Mouse (Mus musculus) left cerebral cortex, postnatal 4 days (tissue): ENCODE results near the gene Rnf44. TPM values are rescaled to one million over a fixed set of nuclear protein-coding genes. Genes with fewer than 3 reads are reported as not detected.

Experiments
- DNase-seq: peaks from one replicate; pipeline ENCODE4 v3.0.0-alpha.2; 2022
- intact Hi-C: fragments of 180-260 bp; cut with DNase I; formaldehyde crosslinking; loops from one replicate; pipeline ENCODE4 v1.15.1; 2025
- total RNA-seq, 2 experiments: library from RNA; stranded (reverse); gene quantifications; 2 replicates each; pipeline ENCODE4 v1.2.3; 2021

Rnf44 gene
- total RNA-seq, 2 experiments from 2014 or later: 111 to 114 TPM

DNA sequence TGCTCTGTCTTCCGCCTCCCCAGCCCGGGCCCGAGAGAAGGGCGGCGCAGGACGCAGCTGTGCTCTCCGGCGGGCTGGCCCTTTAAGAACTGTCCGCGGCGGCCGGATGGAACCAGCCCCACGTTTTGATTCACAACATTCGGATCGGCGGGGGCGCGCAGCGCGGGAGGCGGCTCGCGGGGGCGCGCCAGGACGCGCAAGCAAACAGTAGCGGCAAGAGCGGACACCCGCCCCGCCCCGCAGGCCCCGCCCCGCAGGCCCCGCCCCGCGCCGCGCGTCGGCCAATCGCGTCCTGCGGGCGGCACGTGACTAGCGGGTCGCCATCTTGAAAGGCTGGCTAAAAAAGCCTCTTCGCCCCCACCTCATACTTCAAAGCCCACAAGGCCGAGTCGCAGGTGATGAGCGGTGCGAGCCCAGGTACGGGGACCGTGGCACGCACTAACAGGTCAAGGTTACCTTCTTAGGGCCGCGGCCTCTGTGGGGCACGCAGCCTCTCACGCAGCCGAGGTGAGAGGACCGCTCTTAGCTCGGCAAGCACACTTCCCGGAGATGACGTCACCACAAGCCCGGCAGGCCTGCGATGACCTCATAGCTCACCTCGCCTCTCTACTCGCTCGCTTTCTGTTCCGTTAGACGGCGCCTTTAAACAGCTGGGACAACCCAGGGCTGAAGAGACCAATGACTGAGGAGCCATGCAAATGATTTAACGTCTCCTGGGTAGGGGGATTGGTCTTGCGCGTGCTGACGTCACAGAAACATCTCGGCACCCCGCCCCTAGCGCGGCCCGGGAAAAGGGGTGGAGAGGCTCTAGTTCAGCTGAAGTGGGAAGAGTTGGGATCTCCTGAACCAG, 5.9 kb downstream of the Rnf44 start:
- peak; percentile 99 for DNase-seq
- intact Hi-C loops: no loop called here

DNA sequence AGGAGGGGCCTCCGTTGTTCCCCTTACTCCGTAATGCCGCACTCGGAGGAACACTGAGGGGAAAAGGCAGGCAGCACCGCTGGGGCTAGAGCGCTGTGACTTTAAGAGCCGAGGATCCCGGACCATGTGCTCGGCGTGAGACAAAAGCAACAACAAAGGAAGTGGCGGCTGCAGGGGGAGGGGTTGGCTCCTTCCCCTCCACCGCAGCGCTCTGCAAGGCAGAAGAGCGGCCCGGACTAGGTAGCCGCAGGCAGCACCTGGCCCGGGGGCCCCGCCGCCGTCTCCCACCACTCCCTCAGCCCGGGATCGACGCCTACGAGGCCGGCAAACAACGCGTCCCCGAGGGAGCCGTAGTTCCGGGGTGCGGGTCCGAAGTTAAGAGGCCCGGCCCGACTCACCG, 6.6 kb downstream of the Rnf44 start:
- intact Hi-C loops: no loop called here
- DNase-seq: peak; percentile 80

DNA sequence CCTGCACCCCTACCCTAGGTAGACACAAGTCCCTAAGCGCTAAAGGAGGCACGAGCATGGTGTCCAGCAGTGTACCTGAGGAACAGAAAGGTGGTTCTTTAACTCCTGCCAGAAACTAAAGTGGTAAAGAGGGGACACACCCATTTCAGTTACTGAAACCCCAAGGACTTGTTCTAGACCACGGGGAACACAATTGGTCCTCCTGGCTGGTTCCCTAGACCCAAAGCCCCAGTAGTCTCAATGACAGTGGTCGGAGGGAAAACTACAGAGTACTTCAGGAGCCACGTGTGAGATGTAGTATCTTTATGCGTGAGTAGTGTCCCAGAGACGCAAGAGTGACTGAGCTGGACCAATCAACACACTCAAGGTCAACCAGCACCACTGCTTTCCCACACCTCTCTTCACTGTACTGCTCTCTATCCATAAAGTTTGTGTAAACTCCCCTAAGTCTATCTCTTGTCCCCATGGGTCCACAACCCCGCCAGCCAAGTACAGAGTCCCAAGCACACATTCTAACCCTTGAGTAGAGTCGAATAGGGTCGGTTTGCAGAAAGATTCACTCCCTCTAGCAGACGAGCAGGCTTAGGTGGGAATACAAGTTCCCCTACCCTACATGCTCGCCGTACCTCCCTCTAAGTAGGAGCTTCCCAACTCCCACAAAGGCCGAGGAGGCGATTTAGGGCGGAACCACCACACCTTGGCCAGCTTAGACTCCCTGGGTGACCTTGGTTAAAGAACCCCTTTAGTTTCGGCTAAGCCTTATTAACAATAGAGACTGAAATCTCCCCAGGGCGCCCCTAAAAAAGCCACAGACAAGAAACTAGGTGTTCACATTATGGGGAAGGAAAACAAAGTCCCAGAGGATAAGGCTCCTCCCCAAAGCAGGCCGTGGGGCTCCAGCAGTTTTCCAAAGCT, 7.3 kb downstream of the Rnf44 start:
- DNase-seq: no peak
- intact Hi-C loops: no loop called here

- DNase-seq: peak; percentile 44
- intact Hi-C loops: no loop called here
These were observed 8.5 kb downstream of the Rnf44 start for GRCm38 (mm10) chr13:54685174-54685573.

DNA sequence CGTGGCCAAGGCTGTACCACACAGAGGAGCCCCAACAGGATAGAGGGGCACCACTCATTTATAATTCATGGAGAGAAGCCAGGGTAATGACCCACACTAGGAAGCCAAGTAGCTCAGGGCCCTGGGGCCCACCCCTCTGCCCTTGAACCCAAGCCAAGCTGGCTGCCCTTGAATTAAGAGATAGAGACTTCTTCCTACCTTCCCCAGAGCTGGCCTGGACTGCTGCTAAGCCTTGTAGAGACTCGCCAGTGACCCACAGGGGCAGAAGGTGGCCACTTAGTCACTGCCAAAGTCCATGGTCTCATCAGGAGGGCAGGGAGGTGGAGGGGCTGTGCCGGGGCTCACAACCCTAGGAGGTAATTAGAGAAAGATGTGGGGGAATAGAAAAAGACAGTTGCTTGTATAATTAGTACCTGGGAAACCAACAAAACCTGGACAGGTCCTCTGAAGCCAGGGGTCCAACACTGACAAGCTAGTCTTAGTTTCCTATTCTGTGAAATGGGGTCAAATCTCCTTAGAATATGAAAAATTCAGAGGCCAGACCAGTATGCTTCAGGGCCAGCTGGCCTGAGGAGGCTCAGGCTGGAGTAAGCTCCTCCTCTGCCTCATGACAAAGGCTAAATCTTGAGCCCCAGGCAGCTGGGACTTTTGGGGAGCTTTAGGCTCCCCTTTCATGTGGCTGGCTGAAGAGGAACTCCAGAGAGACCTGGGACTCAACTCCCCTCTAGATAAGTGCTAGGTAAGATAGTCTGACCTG, 9.4 kb downstream of the Rnf44 start:
- DNase-seq: no peak
- intact Hi-C loops: no loop called here

GRCm38 (mm10) chr13:54683301-54683700, 10.4 kb downstream of the Rnf44 start:
- intact Hi-C loops: no loop called here
- no peak for DNase-seq

GRCm38 (mm10) chr13:54681291-54681690, 12.4 kb downstream of the Rnf44 start:
- intact Hi-C loops: no loop called here
- DNase-seq: no peak

- no peak for DNase-seq
- intact Hi-C loops: no loop called here
These were observed 13.4 kb downstream of the Rnf44 start for GRCm38 (mm10) chr13:54680184-54680853.

GRCm38 (mm10) chr13:54678263-54678662, 15.4 kb downstream of the Rnf44 start:
- intact Hi-C loops: no loop called here
- no peak for DNase-seq

DNA sequence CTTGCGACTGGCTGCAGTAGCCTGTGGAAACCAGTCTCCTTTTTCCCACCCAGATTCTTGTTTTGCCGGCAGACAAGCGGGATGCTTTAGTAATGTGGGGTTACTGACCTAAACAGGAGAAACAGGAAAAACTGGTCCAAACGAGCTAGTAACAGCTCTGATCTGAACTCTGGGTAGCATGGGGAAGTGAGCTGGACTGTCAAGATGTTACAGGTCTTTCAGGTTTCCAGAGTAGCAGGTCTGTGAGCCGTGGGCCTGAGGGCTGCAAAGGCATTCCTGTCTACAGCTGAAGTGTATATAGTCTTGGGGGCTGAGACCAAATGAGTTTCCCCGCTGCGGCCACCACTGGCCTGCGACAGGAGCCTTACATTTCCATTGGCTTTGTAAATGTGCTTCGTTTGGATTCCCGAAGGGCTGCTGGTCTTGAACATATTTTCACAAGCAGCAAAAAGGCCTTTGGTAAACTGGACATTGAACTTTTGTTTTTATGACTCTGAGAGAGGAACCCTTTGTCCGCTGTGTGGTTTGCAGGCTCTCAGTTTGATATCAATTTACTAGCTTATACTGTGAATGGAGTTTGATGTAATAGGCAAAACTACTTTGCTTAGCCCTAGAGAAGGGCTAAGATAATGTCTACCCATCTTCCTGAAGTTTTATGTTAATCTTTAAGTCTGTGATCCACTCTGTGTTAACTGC, 17.7 kb downstream of the Rnf44 start:
- intact Hi-C loops: no loop called here
- no peak for DNase-seq

- intact Hi-C loops: loop anchor here (5.0 kb wide), 1 partner anchor 43 kb away; no protein-coding TSS in a partner anchor
- DNase-seq: no peak
These were observed 23.2 kb downstream of the Rnf44 start for GRCm38 (mm10) chr13:54670491-54670890.

GRCm38 (mm10) chr13:54665062-54665461, 28.6 kb downstream of the Rnf44 start:
- intact Hi-C loops: no loop called here
- DNase-seq: no peak

DNA sequence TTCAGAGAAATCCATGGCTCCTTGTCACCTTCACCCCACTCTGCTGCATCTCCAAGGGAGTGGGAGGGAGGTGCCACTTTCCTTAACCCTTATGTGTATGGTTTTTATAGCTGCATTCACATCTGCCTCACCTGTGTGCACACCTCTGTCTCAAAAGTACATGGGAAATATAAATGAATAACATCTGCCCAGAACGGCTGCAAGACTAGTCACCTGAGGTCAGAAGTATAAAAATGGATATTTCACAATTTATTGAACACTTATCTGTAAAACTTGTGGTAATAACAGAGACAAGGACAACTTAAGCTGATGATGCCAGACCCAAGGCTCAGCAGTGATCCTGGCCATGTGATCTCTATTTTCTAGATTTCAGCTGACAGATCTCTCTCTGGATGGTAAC, 29.2 kb downstream of the Rnf44 start:
- intact Hi-C loops: no loop called here
- DNase-seq: no peak

DNA sequence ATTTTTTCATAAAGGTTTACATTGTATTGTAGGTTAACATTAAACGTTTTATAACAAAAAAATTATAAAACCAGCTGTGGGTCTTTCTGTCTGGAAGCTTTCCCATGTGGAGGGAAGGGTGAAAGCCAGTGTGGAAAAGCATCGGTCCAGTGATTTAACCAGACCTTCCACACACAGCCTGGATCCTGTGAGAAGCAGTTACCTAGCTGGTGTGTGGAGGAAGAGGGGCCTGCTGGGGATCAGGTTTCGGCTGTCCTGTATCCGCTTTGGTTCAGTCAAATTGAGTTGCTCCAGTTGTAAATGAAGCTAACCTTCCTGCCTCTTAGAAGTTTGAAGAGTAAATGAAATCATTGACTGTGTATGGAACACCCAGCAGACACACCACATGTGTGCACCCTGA, 29.7 kb downstream of the Rnf44 start:
- no peak for DNase-seq
- intact Hi-C loops: no loop called here

- no peak for DNase-seq
- intact Hi-C loops: no loop called here
These were observed 32.3 kb downstream of the Rnf44 start for GRCm38 (mm10) chr13:54661358-54661757.

DNA sequence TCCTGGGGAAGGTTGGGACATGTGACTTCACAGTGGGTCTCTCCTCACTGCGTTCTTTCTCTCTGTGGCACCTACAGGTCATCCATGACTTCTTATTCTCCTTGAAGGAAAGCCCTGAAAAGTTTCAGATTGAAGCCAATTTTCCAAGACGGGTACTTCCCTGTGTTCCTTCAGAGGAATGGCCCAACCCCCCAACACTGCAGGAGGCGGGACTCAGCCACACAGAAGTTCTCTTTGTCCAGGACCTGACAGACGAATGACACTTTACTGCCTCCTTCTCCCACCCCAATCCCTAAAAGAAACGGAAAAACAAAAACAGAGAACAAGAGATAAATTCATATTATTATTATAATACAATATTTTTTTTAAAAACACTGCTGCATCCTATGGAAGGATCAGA, 32.8 kb downstream of the Rnf44 start:
- intact Hi-C loops: no loop called here
- DNase-seq: no peak

DNA sequence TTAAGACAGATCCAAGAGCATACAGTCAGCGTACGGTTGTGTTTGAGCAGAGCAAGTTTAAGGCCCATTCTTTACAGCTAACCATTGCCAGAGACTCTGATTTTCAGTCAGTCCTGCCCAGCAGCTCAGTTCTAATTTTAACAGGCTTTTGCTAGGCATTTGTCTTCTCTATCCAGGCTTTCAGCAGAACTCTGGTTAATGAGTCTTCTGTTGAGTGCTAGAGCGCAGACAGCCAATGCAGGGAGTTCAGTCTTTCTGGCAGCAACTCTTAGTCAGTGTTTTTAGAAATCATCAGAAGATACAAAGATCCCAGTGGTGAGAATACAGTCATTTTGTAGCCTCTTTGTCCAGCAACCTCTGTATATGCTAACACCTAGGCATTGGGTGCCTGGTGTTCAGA, 43.2 kb downstream of the Rnf44 start:
- no peak for DNase-seq
- intact Hi-C loops: no loop called here

DNA sequence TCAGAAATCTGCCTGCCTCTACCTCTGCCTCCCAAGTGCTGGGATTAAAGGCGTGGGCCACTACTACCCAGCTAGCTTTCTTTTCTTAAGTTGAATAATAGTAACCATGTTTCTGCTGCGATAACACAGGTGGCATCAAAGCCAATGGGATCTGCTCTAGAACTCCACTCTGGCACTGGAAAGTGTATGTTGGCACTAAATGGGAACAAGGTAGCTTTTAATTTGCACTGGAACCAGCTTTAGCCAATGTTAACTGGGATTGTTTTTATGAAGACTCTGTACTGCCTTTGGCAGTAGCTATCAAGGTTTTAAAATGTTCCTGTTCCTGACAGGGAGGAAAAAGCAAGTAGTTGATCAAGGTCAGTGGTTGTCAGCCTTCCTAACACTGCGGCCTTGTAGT, 58.7 kb downstream of the Rnf44 start:
- intact Hi-C loops: no loop called here
- no peak for DNase-seq

- DNase-seq: no peak
- intact Hi-C loops: no loop called here
These were observed 60.9 kb downstream of the Rnf44 start for GRCm38 (mm10) chr13:54632731-54633277.
